Mouse (Mus musculus) CH12.LX (cell line): ENCODE measurements around the gene Sypl.

ENCODE experiments used
- CHD2 ChIP-seq: IDR thresholded peaks from 2 replicates; pipeline ENCODE4 v1.6.1; 2011; ENCODE audit warnings: low read length, improper control_type of control experiment
- CTCF ChIP-seq, 2 experiments: IDR thresholded peaks in 1 of 2; conservative IDR thresholded peaks in 1 of 2; 2 replicates each; pipeline ENCODE4 v1.5.1; 2011 to 2012; ENCODE audit warnings: low read depth in 2 of 2, low read length in 2 of 2, improper control_type of control experiment in 1 of 2, inconsistent platforms in 1 of 2, mild to moderate bottlenecking in 1 of 2, moderate library complexity in 1 of 2
- MAFK ChIP-seq: IDR thresholded peaks from 2 replicates; pipeline ENCODE4 v1.6.1; 2011; ENCODE audit warnings: low read length, improper control_type of control experiment; ENCODE audit not compliant: insufficient replicate concordance
- NRF1 ChIP-seq: IDR thresholded peaks from 2 replicates; pipeline ENCODE4 v1.6.1; 2014; ENCODE audit warnings: low read depth, mild to moderate bottlenecking, inconsistent platforms, low read length, improper control_type of control experiment, moderate library complexity
- POLR2AphosphoS2 ChIP-seq: IDR thresholded peaks from 2 replicates; pipeline ENCODE4 v1.6.1; 2011; ENCODE audit warnings: low read depth, low read length, improper control_type of control experiment
- USF1 ChIP-seq: IDR thresholded peaks from 2 replicates; pipeline ENCODE4 v1.6.1; 2014; ENCODE audit warnings: low read depth, mild to moderate bottlenecking, inconsistent platforms, low read length, improper control_type of control experiment
- ZKSCAN1 ChIP-seq: IDR thresholded peaks from 2 replicates; pipeline ENCODE4 v1.6.1; 2012; ENCODE audit warnings: low read depth, inconsistent platforms, low read length, improper control_type of control experiment, borderline replicate concordance

DNA sequence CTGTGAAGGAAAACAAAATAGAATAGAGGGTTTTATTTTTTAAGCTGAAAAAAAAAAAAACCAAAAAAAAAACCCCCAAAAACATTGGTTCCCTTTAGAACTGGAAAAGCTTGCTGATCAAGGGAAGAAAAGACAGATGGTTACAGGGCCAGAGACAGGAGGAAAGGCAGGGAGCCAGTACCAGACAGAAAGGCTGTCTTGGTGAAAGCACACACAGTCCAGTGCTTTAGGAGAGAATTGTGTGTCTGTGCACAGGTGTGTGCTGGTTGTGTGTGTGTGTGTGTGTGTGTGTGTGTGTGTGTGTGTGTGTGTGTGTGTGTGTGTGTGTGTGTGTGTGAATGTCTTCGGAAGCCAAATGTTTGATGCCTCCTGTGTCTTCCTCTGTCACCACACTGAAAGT is 28.9 kb downstream of the Sypl start:
- TF ChIP-seq ZKSCAN1 (no peak), CHD2 (no peak), POLR2AphosphoS2 (no peak), NRF1 (no peak), MAFK (no peak), CTCF (conservative IDR thresholded peaks at IDR 0.05 in 1 of 2, IDR thresholded peaks at IDR 0.05 in 1 of 2; ENCODE audit: low read depth in 2 of 2, low read length in 2 of 2) (no peak), USF1 (no peak)
